Mouse (Mus musculus) CH12.LX (cell line): Measurements from ENCODE around the gene Gse1.

ENCODE experiments used
- EP300 ChIP-seq: IDR thresholded peaks from 2 replicates; pipeline ENCODE4 v1.6.1; 2011; ENCODE audit warnings: low read length, improper control_type of control experiment
- HCFC1 ChIP-seq: IDR thresholded peaks from 2 replicates; pipeline ENCODE4 v1.6.1; 2012; ENCODE audit warnings: low read depth, mild to moderate bottlenecking, inconsistent platforms, low read length, improper control_type of control experiment
- NRF1 ChIP-seq: IDR thresholded peaks from 2 replicates; pipeline ENCODE4 v1.6.1; 2014; ENCODE audit warnings: low read depth, mild to moderate bottlenecking, inconsistent platforms, low read length, improper control_type of control experiment, moderate library complexity
- POLR2A ChIP-seq: IDR thresholded peaks from 2 replicates; pipeline ENCODE4 v1.6.1; 2011; ENCODE audit warnings: low read depth, mild to moderate bottlenecking, improper control_type of control experiment, low read length
- RAD21 ChIP-seq: IDR thresholded peaks from 2 replicates; pipeline ENCODE4 v1.6.1; 2011; ENCODE audit warnings: low read depth, mild to moderate bottlenecking, low read length, improper control_type of control experiment, moderate library complexity
- SIN3A ChIP-seq: IDR thresholded peaks from 2 replicates; pipeline ENCODE4 v1.6.1; 2012; ENCODE audit warnings: low read length, improper control_type of control experiment, inconsistent platforms
- TCF12 ChIP-seq: IDR thresholded peaks from 2 replicates; pipeline ENCODE4 v1.6.1; 2014; ENCODE audit warnings: low read depth, mild to moderate bottlenecking, inconsistent platforms, low read length, improper control_type of control experiment

- TF ChIP-seq NRF1 = no peak
- TF ChIP-seq EP300 = no peak
- TF ChIP-seq SIN3A = no peak
- no peak for TF ChIP-seq TCF12
- TF ChIP-seq POLR2A = no peak
- no peak for TF ChIP-seq RAD21
- TF ChIP-seq HCFC1 = no peak
These were observed 339.5 kb downstream of the Gse1 start for GRCm38 (mm10) chr8:120567731-120568130.
